Mouse (Mus musculus) ES-E14 (cell line): ENCODE results near the gene Arhgef2.

ENCODE experiments used
- MAFK ChIP-seq: IDR thresholded peaks from 2 replicates; pipeline ENCODE4 v1.6.1; 2014; ENCODE audit warnings: mild to moderate bottlenecking, low read depth, low read length, inconsistent platforms; ENCODE audit not compliant: insufficient read depth
- ZNF384 ChIP-seq: IDR thresholded peaks from 2 replicates; pipeline ENCODE4 v1.6.1; 2012; ENCODE audit warnings: low read depth, low read length, inconsistent platforms

DNA sequence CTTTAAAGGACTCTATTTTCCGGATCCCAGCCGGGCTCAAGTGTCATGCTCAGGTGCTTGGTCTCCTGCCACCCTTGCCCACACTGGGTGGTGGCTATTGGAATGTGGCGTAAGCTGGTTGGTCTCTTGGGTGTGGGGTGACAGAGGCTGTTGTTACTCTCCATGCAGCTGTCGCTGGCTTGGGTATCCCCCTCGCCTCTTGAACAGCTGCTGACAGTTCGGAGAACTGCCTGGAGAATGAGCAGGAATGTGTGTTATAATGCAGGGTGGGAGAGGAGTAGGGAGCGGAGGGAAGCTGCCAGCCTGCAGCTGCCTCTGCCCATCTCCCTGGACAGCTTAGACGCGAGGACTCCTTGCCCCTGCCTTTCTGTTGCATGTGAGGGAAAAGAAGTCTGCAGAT lies 24.3 kb downstream of the Arhgef2 start:
- no peak for TF ChIP-seq ZNF384
- no peak for TF ChIP-seq MAFK
